Mouse (Mus musculus): Measurements from ENCODE around the gene 0610010F05Rik. TPM values are rescaled to one million over a fixed set of nuclear protein-coding genes. Genes with fewer than 3 reads are reported as not detected.

0610010F05Rik gene
- polyA plus RNA-seq, 1 experiment from 2014 or later: 24.1 TPM

DNA sequence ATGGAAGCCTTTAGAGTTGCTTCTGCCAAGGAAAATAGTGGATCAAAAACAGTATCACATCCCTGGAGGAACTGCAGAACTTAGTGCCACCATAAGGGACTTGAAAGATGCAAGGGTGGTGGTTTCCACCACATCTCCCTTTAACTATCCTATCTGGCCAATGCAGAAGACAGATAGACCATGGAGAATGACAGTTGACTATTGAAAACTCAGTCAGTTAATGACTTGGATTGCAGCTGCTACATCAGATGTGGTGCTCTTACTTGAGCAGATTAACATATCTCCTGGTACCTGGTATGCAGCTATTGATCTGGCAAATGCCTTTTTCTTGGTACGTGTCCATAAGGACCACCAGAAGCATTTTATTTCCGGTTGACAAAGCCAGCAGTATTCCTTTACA lies 96.0 kb downstream of the 0610010F05Rik start:
- H3K9me3 ChIP-seq: no peaks in the 10 kb centered on the region

DNA sequence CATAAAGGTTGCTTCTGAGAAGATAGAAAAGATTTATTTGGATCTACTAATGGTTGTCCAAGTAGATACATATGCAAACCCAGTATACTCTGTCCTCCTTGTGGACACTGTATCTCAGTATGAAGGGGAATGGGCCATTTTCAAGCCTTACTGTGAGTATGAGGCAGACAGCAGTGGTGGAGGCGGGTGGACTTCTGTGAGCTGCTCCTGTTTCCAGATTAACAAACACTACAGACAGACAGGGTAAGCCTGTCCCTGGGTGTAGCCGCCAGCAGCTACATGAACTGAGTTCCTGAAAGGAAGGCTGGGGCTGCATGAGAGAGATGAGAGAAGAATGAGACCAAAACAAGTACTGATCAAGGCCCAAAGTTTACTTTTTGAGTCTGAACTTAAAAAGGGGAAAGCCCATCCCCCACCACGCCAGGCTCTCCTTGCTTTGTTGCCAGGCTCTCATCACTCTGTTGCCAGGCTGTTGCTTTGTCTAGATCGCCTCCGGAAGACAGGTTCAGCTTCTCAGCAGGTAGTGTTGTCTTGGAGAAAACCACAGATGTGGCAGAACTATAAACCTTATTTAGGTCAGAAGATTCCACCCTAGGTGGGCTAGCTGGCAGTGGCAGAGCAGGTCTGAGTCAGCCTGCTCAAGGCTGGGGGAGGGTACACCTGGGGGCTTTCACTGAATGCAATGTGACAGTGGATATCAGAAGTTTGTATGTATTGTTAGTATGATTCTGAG lies 112.8 kb downstream of the 0610010F05Rik start, which contains the start of gene 1700093K21Rik:
Gene 1700093K21Rik (minus strand): TSS at position 683 of the 733 bp plus-strand sequence.
- H3K9ac ChIP-seq: no peak within 1 kb of the TSS
- 50% methylated on average over 5 of the region's 5 CpGs for WGBS
- H3K4me3 ChIP-seq: no peak within 1 kb of the TSS
- no peaks in the 10 kb centered on the region for H3K36me3 ChIP-seq
- H3K4me2 ChIP-seq (replicated peaks): no peak within 1 kb of the TSS
- no peak within 1 kb of the TSS for H3K27ac ChIP-seq
- H3K9me3 ChIP-seq: no peaks in the 10 kb centered on the region
- ATAC-seq (ENCODE audit: low FRiP score, low read depth): no peak
- H3K27me3 ChIP-seq: no peaks in the 10 kb centered on the region
- H3K4me1 ChIP-seq: no peaks in the 10 kb centered on the region

More for the DNA sequence above, 96.0 kb downstream of the 0610010F05Rik start:
- WGBS: 91% methylated on average over 2 of the region's 2 CpGs
- Histone ChIP-seq H3K27me3 (no peaks in the 10 kb centered on the region), H3K4me3 (no peak overlapping the region), H3K4me1 (no peaks in the 10 kb centered on the region), H3K36me3 (no peaks in the 10 kb centered on the region), H3K27ac (no peak overlapping the region), H3K9ac (no peak overlapping the region), H3K4me2 (replicated peaks) (no peak overlapping the region)
- ATAC-seq (ENCODE audit: low FRiP score, low read depth): no peak

DNA sequence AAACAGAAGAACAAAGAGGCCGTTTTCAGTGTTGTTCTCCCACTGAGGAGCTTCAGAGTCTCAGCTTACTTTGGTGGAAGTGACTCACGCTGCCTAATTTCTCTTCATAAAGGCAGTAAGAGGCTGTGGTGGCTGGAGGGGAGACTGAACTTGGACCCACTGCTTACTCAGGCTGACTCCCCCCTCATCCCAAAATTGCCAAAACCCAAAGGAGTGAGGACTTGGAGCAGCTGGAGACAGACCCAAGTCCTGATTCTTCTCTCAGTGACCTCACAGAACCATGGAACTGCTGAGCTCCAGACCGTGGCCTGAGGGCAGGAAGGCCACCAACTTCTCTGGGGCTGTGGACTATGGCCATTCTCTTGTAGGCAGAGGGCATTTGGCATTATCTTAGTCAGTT lies 114.5 kb downstream of the 0610010F05Rik start:
- no peaks in the 10 kb centered on the region for H3K36me3 ChIP-seq
- ATAC-seq (ENCODE audit: low FRiP score, low read depth): no peak
- H3K9ac ChIP-seq: no peak overlapping the region
- no peak overlapping the region for H3K4me2 ChIP-seq (replicated peaks)
- no peak overlapping the region for H3K27ac ChIP-seq
- 76% methylated on average over 3 of the region's 3 CpGs for WGBS
- no peaks in the 10 kb centered on the region for H3K4me1 ChIP-seq
- H3K4me3 ChIP-seq: no peak overlapping the region
- H3K9me3 ChIP-seq: no peaks in the 10 kb centered on the region
- H3K27me3 ChIP-seq: no peaks in the 10 kb centered on the region

DNA sequence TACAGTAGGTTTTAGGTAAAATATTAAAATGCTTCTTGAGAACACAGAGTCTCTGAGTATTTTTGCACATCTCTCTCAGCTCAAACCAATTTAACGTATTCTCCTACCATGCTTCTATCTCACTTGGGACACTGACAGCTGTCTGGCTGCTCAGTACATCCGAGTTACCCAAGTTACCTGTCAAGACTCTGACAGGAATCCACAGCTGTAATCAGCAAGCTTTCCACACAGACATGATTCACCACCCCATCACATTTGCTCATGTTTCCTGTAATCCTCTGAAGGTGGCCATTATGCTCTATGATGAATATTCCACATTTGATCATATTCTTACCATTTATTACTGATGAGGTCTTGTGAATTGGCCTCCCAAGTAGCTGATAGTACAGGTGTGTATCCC lies 118.1 kb downstream of the 0610010F05Rik start:
- H3K9me3 ChIP-seq: no peaks in the 10 kb centered on the region
- H3K9ac ChIP-seq: no peak overlapping the region
- H3K4me3 ChIP-seq: no peak overlapping the region
- H3K27ac ChIP-seq: no peak overlapping the region
- H3K4me1 ChIP-seq: no peaks in the 10 kb centered on the region
- no peaks in the 10 kb centered on the region for H3K27me3 ChIP-seq
- H3K4me2 ChIP-seq (replicated peaks): no peak overlapping the region
- H3K36me3 ChIP-seq: no peaks in the 10 kb centered on the region
- ATAC-seq (ENCODE audit: low FRiP score, low read depth): no peak
- 84% methylated on average over 2 of the region's 2 CpGs for WGBS

Other genes with a start within 250 kb of the 0610010F05Rik start
- gene Ahsa2, start 135.6 kb downstream of the 0610010F05Rik start, polyA plus RNA-seq (2015; fragmentation: Nextera tagmentation; extraction: Ambion mirVana): 101 and 108 TPM in 2 replicates
- not detected in 2 replicates for gene 1700093K21Rik, start 112.5 kb downstream of the 0610010F05Rik start, polyA plus RNA-seq (2015; fragmentation: Nextera tagmentation; extraction: Ambion mirVana)
- 24.4 and 27.5 TPM in 2 replicates for gene Pus10, start 32.0 kb upstream of the 0610010F05Rik start, polyA plus RNA-seq (2015; fragmentation: Nextera tagmentation; extraction: Ambion mirVana)
- gene Pex13, start 32.3 kb upstream of the 0610010F05Rik start, polyA plus RNA-seq (2015; fragmentation: Nextera tagmentation; extraction: Ambion mirVana): 37.5 and 41.7 TPM in 2 replicates
- 0.78 and 0.95 TPM in 2 replicates for gene Rel, start 137.3 kb upstream of the 0610010F05Rik start, polyA plus RNA-seq (2015; fragmentation: Nextera tagmentation; extraction: Ambion mirVana)